Mouse (Mus musculus): ENCODE data around the gene Ralbp1. TPM values are rescaled to one million over a fixed set of nuclear protein-coding genes. Genes with fewer than 3 reads are reported as not detected.

Gene Ralbp1
- polyA plus RNA-seq, 1 experiment from 2014 or later = 71.1 TPM

DNA sequence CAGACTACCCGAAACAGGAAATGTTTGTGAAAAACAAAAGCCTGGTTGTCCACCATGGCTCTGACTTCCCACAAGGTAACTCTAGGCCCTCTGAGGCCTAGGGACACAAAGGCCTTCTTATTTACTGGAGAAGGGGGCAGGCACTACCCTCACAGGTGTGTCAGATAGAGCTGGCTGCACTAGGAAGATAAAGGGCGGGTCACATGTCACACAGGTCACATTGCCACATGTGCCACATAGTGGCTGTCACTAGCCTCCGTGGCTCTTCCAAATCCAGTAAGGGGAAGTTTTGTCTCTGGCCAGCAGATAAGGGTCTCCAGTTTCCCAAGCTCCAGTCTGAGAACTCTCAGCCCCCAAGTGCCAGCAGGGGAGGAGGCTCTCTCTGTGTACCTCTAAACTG lies 33.6 kb upstream of the Ralbp1 start:
- WGBS = 62% methylated on average over 3 of the region's 3 CpGs
- peak; percentile 47 for ATAC-seq
- Histone ChIP-seq H3K36me3 (ENCODE audit: control insufficient read depth, insufficient read depth, low read length) (0 out of 2 replicates have a peak, but pooled peaks cover 9% of the 10 kb centered on the region), H3K9ac (ENCODE audit: low read depth, low read length) (no peak overlapping the region), H3K9me3 (ENCODE audit: control insufficient read depth, low read length) (no peaks in the 10 kb centered on the region), H3K4me2 (ENCODE audit: low read depth, low read length) (no peak overlapping the region), H3K27me3 (replicated peaks; ENCODE audit: control insufficient read depth, insufficient read depth, low read length) (no peaks in the 10 kb centered on the region), H3K4me3 (ENCODE audit: low read length) (no peak overlapping the region), H3K4me1 (ENCODE audit: control insufficient read depth, insufficient read depth, low read length) (peaks cover 6% of the 10 kb centered on the region), H3K27ac (ENCODE audit: low read length) (no peak overlapping the region)

DNA sequence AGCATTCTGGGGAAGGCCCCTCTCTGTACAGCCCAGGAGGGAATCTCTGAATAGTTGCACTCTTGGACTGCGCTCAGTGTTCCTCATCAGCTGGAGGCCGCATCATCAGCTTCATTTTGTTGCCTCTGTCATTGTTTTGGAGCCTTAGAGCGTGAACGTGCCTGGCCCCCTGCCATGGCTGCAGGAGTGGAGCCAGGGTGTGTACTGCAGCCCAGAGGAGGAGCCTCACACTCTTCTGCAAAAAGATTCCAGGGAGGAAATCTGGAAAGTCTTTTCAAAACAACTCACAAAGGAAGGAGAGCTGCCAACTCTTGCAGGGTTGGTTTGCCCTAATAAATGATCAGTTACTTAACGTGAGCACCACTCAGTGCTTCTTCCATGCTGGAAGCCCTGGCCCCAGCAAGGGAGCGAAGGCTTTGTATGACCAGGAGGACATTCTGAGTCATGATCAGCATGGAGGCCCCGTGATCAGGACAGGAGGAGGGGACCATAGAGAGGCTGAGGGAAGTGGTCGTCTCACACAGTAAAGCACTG lies 30.6 kb upstream of the Ralbp1 start:
- Histone ChIP-seq H3K36me3 (ENCODE audit: control insufficient read depth, insufficient read depth, low read length) (no peaks in the 10 kb centered on the region), H3K4me2 (ENCODE audit: low read depth, low read length) (0 out of 2 replicates have a peak overlapping the region, but pooled peaks have one; percentile 0), H3K4me1 (ENCODE audit: control insufficient read depth, insufficient read depth, low read length) (peaks cover 6% of the 10 kb centered on the region), H3K4me3 (ENCODE audit: low read length) (no peak overlapping the region), H3K9ac (ENCODE audit: low read depth, low read length) (peak overlapping the region; percentile 3; the same call in 1 of the 2 replicates), H3K27me3 (replicated peaks; ENCODE audit: control insufficient read depth, insufficient read depth, low read length) (no peaks in the 10 kb centered on the region), H3K27ac (ENCODE audit: low read length) (peak overlapping the region; percentile 80), H3K9me3 (ENCODE audit: control insufficient read depth, low read length) (no peaks in the 10 kb centered on the region)
- 35% methylated on average over 8 of the region's 8 CpGs for WGBS
- ATAC-seq = peak; percentile 90

- Histone ChIP-seq H3K27me3 (replicated peaks; ENCODE audit: control insufficient read depth, insufficient read depth, low read length) (no peaks in the 10 kb centered on the region), H3K27ac (ENCODE audit: low read length) (no peak overlapping the region), H3K36me3 (ENCODE audit: control insufficient read depth, insufficient read depth, low read length) (no peaks in the 10 kb centered on the region), H3K9ac (ENCODE audit: low read depth, low read length) (no peak overlapping the region), H3K4me1 (ENCODE audit: control insufficient read depth, insufficient read depth, low read length) (peaks cover 3% of the 10 kb centered on the region), H3K9me3 (ENCODE audit: control insufficient read depth, low read length) (no peaks in the 10 kb centered on the region), H3K4me2 (ENCODE audit: low read depth, low read length) (no peak overlapping the region), H3K4me3 (ENCODE audit: low read length) (no peak overlapping the region)
- WGBS = 68% methylated on average over 6 of the region's 6 CpGs
- ATAC-seq = no peak
Observed at GRCm38 (mm10) chr17:65914083-65914482, 28.5 kb upstream of the Ralbp1 start.

GRCm38 (mm10) chr17:65912202-65912601 lies 26.6 kb upstream of the Ralbp1 start:
- H3K27me3 ChIP-seq (replicated peaks; ENCODE audit: control insufficient read depth, insufficient read depth, low read length) = no peaks in the 10 kb centered on the region
- ATAC-seq = no peak
- no peaks in the 10 kb centered on the region for H3K9me3 ChIP-seq (ENCODE audit: control insufficient read depth, low read length)
- peaks cover 4% of the 10 kb centered on the region; the same call in 1 of the 2 replicates for H3K4me1 ChIP-seq (ENCODE audit: control insufficient read depth, insufficient read depth, low read length)
- no peak overlapping the region for H3K27ac ChIP-seq (ENCODE audit: low read length)
- H3K4me3 ChIP-seq (ENCODE audit: low read length) = no peak overlapping the region
- no peak overlapping the region for H3K9ac ChIP-seq (ENCODE audit: low read depth, low read length)
- WGBS = 91% methylated on average over 2 of the region's 2 CpGs
- H3K36me3 ChIP-seq (ENCODE audit: control insufficient read depth, insufficient read depth, low read length) = no peaks in the 10 kb centered on the region
- no peak overlapping the region for H3K4me2 ChIP-seq (ENCODE audit: low read depth, low read length)

DNA sequence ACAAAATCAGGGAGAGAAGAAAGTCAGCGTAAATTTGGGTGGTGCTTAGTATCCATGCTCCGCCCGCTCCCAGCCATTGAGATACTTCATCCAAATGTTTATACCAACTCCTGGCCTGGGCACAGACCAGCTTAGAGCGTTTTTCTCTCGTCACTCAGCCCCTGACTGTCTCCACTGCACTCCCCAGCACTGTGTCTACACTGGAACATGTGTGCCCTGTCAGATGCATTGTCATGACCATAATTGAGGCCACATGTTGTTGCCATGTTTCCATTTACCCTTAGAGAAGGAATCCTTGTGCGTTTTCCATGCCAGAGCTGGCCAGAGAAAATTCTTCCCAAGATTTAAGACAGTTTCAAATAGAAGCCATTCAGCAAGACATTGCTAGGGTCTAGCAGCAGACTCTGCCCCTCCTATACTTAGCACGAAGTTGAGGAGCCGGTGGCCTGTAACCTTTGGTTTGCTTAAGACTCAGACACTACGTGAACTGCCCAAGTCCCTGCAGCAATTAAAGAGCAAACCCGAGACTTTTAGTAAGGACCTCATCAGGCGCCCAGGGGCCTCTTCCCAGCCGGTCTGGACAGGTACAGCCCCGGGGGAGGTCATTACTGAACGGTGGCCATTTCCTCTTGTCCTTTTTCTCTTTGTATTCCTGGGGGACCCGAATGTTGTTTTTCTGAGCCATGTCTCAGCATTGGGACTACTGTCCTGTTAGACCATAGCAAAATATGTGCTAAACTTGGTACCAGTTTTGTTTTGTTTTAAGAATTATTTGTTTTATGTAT lies 25.9 kb upstream of the Ralbp1 start:
- Histone ChIP-seq H3K4me3 (ENCODE audit: low read length) (no peak overlapping the region), H3K36me3 (ENCODE audit: control insufficient read depth, insufficient read depth, low read length) (no peaks in the 10 kb centered on the region), H3K27ac (ENCODE audit: low read length) (no peak overlapping the region), H3K4me1 (ENCODE audit: control insufficient read depth, insufficient read depth, low read length) (peaks cover 9% of the 10 kb centered on the region), H3K9me3 (ENCODE audit: control insufficient read depth, low read length) (no peaks in the 10 kb centered on the region), H3K27me3 (replicated peaks; ENCODE audit: control insufficient read depth, insufficient read depth, low read length) (no peaks in the 10 kb centered on the region), H3K9ac (ENCODE audit: low read depth, low read length) (no peak overlapping the region), H3K4me2 (ENCODE audit: low read depth, low read length) (no peak overlapping the region)
- 80% methylated on average over 15 of the region's 15 CpGs for WGBS
- no peak for ATAC-seq

DNA sequence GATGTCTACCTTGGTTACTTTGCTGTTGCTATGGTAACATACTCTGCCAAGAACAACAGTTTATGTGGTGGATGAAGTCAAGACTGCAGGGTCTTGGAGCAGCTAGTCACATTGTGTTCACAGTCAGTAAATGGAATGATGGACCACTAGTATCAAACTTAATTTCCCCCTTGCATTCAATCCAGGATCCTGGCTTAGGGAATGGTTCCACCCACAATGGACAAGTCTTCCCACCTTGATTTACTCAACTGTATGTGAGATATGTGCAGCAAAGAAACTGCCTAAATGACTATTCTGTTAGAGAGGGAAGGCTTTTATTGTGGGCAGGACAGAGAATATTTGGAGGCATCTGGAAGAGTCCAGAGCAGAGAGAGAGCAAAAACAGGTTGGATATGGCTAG lies 22.7 kb upstream of the Ralbp1 start:
- no peak for ATAC-seq
- H3K9ac ChIP-seq (ENCODE audit: low read depth, low read length) = no peak overlapping the region
- H3K36me3 ChIP-seq (ENCODE audit: control insufficient read depth, insufficient read depth, low read length) = no peaks in the 10 kb centered on the region
- H3K9me3 ChIP-seq (ENCODE audit: control insufficient read depth, low read length) = no peaks in the 10 kb centered on the region
- no peak overlapping the region for H3K4me3 ChIP-seq (ENCODE audit: low read length)
- no peak overlapping the region for H3K4me2 ChIP-seq (ENCODE audit: low read depth, low read length)
- H3K27ac ChIP-seq (ENCODE audit: low read length) = no peak overlapping the region
- peaks cover 9% of the 10 kb centered on the region for H3K4me1 ChIP-seq (ENCODE audit: control insufficient read depth, insufficient read depth, low read length)
- H3K27me3 ChIP-seq (replicated peaks; ENCODE audit: control insufficient read depth, insufficient read depth, low read length) = no peaks in the 10 kb centered on the region

DNA sequence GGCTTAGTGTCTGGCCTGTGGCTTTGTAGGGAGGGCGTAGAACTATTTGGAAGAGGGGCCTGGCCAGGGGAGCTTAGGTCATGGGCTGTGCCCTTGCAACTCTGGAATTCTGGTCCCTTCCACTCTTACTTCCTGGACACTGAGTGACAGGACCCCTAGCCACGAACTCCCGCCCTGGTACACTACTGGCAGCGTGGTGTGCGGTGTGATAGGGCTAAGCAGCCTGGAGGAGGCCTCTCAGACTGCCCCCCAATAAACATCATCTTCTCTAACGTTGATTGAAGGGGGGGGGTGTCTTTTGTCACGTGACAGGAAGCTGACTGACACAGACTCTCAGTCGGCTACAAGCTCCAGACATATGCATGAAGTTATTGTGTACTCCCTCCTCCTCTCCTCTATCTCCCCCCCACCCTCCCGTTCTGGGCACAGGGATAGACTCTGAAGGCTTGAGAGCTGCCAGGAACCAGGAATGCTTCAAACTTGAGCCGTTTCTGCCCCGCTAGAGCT lies 21.4 kb upstream of the Ralbp1 start:
- no peaks in the 10 kb centered on the region for H3K36me3 ChIP-seq (ENCODE audit: control insufficient read depth, insufficient read depth, low read length)
- peaks cover 9% of the 10 kb centered on the region for H3K4me1 ChIP-seq (ENCODE audit: control insufficient read depth, insufficient read depth, low read length)
- H3K4me3 ChIP-seq (ENCODE audit: low read length) = no peak overlapping the region
- no peaks in the 10 kb centered on the region for H3K27me3 ChIP-seq (replicated peaks; ENCODE audit: control insufficient read depth, insufficient read depth, low read length)
- 0 out of 2 replicates have a peak overlapping the region, but pooled peaks have one; percentile 30 for H3K27ac ChIP-seq (ENCODE audit: low read length)
- peak; percentile 70 for ATAC-seq
- WGBS = 50% methylated on average over 11 of the region's 11 CpGs
- H3K9ac ChIP-seq (ENCODE audit: low read depth, low read length) = no peak overlapping the region
- peak overlapping the region; percentile 22; the same call in 1 of the 2 replicates for H3K4me2 ChIP-seq (ENCODE audit: low read depth, low read length)
- no peaks in the 10 kb centered on the region; the same call in 1 of the 2 replicates for H3K9me3 ChIP-seq (ENCODE audit: control insufficient read depth, low read length)

- peaks cover 9% of the 10 kb centered on the region for H3K4me1 ChIP-seq (ENCODE audit: control insufficient read depth, insufficient read depth, low read length)
- peak overlapping the region; percentile 32; the same call in 1 of the 2 replicates for H3K4me2 ChIP-seq (ENCODE audit: low read depth, low read length)
- WGBS = 28% methylated on average over 12 of the region's 12 CpGs
- peak; percentile 58 for ATAC-seq
- no peaks in the 10 kb centered on the region for H3K36me3 ChIP-seq (ENCODE audit: control insufficient read depth, insufficient read depth, low read length)
- no peak overlapping the region; the same call in 1 of the 2 replicates for H3K9ac ChIP-seq (ENCODE audit: low read depth, low read length)
- H3K27me3 ChIP-seq (replicated peaks; ENCODE audit: control insufficient read depth, insufficient read depth, low read length) = no peaks in the 10 kb centered on the region
- no peaks in the 10 kb centered on the region; the same call in 1 of the 2 replicates for H3K9me3 ChIP-seq (ENCODE audit: control insufficient read depth, low read length)
- H3K4me3 ChIP-seq (ENCODE audit: low read length) = no peak overlapping the region
- 0 out of 2 replicates have a peak overlapping the region, but pooled peaks have one; percentile 30 for H3K27ac ChIP-seq (ENCODE audit: low read length)
Observed at GRCm38 (mm10) chr17:65906313-65906894, 20.8 kb upstream of the Ralbp1 start.

DNA sequence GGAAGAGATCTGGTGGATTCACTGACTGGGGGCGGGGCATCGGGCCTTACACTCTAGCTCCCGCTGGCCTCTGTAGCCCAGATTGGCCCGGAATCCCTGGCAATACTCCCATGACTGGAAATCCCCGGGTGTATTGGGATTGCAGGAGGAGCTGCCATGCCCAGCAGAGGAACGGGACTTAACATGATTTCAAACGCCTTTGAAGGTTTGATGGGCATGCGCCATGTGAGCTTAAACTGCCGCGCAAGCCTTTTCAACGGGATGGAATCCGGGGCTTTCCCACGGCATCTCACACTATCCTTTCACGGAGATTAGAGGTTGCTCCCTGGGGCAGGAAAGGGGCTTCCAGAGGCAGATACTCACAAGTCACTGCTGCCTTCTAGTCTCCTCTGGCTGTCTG lies 19.6 kb upstream of the Ralbp1 start:
- H3K36me3 ChIP-seq (ENCODE audit: control insufficient read depth, insufficient read depth, low read length) = no peaks in the 10 kb centered on the region
- H3K9me3 ChIP-seq (ENCODE audit: control insufficient read depth, low read length) = no peaks in the 10 kb centered on the region; the same call in 1 of the 2 replicates
- H3K9ac ChIP-seq (ENCODE audit: low read depth, low read length) = no peak overlapping the region
- ATAC-seq = no peak
- no peak overlapping the region for H3K4me3 ChIP-seq (ENCODE audit: low read length)
- WGBS = 89% methylated on average over 14 of the region's 14 CpGs
- H3K4me2 ChIP-seq (ENCODE audit: low read depth, low read length) = no peak overlapping the region
- no peak overlapping the region for H3K27ac ChIP-seq (ENCODE audit: low read length)
- H3K27me3 ChIP-seq (replicated peaks; ENCODE audit: control insufficient read depth, insufficient read depth, low read length) = no peaks in the 10 kb centered on the region
- H3K4me1 ChIP-seq (ENCODE audit: control insufficient read depth, insufficient read depth, low read length) = peaks cover 9% of the 10 kb centered on the region

Data from intestine, embryonic 16.5 days (tissue).